Mouse (Mus musculus): ENCODE data around the gene Sarm1. TPM values are rescaled to one million over a fixed set of nuclear protein-coding genes. Genes with fewer than 3 reads are reported as not detected.

Gene Sarm1
- polyA plus RNA-seq, 1 experiment = 0.97 TPM

- no peak for TF ChIP-seq CTCF (IDR thresholded peaks at IDR 0.05; ENCODE audit: borderline replicate concordance, control insufficient read depth, extremely low read depth, insufficient read depth, low read length, poor library complexity)
- peak; percentile 89 for TF ChIP-seq POLR2A (IDR thresholded peaks at IDR 0.05; ENCODE audit: control insufficient read depth, extremely low read depth, insufficient read depth, low read length, poor library complexity)
- Histone ChIP-seq H3K4me3 (ENCODE audit: control insufficient read depth, insufficient read depth, low read length) (peak within 1 kb of the TSS; percentile 93), H3K27me3 (ENCODE audit: control insufficient read depth, insufficient read depth, low read length) (no peaks in the 10 kb centered on the region), H3K27ac (ENCODE audit: control insufficient read depth, insufficient read depth, low read length) (no peak within 1 kb of the TSS), H3K36me3 (ENCODE audit: control insufficient read depth, insufficient read depth, low read length) (peaks cover 12% of the 10 kb centered on the region), H3K4me1 (replicated peaks; ENCODE audit: control insufficient read depth, insufficient read depth, low read length) (peaks cover 4% of the 10 kb centered on the region)
- peak; percentile 88 for DNase-seq
- WGBS = under 1% methylated on average over 67 of the region's 67 CpGs
Observed at GRCm38 (mm10) chr11:78512025-78512957, 14.7 kb upstream of the Sarm1 start, which contains the start of the genes Tmem199 and Poldip2. Gene Tmem199 (minus strand): TSS chr11:78512172. Gene Poldip2 (plus strand): TSS chr11:78512193.

- H3K27ac ChIP-seq (ENCODE audit: control insufficient read depth, insufficient read depth, low read length) = no peak overlapping the region
- TF ChIP-seq CTCF (IDR thresholded peaks at IDR 0.05; ENCODE audit: borderline replicate concordance, control insufficient read depth, extremely low read depth, insufficient read depth, low read length, poor library complexity) (no peak), POLR2A (IDR thresholded peaks at IDR 0.05; ENCODE audit: control insufficient read depth, extremely low read depth, insufficient read depth, low read length, poor library complexity) (no peak)
- peaks cover 4% of the 10 kb centered on the region for H3K4me1 ChIP-seq (replicated peaks; ENCODE audit: control insufficient read depth, insufficient read depth, low read length)
- no peak overlapping the region for H3K4me3 ChIP-seq (ENCODE audit: control insufficient read depth, insufficient read depth, low read length)
- peaks cover 5% of the 10 kb centered on the region for H3K36me3 ChIP-seq (ENCODE audit: control insufficient read depth, insufficient read depth, low read length)
- peak; percentile 14 for DNase-seq
- no peaks in the 10 kb centered on the region for H3K27me3 ChIP-seq (ENCODE audit: control insufficient read depth, insufficient read depth, low read length)
- WGBS = 93% methylated on average over 5 of the region's 5 CpGs
Observed at GRCm38 (mm10) chr11:78509148-78509547, 11.6 kb upstream of the Sarm1 start.

- no peak for TF ChIP-seq CTCF (IDR thresholded peaks at IDR 0.05; ENCODE audit: borderline replicate concordance, control insufficient read depth, extremely low read depth, insufficient read depth, low read length, poor library complexity)
- TF ChIP-seq POLR2A (IDR thresholded peaks at IDR 0.05; ENCODE audit: control insufficient read depth, extremely low read depth, insufficient read depth, low read length, poor library complexity) = no peak
- no peak for DNase-seq
- Histone ChIP-seq H3K4me1 (replicated peaks; ENCODE audit: control insufficient read depth, insufficient read depth, low read length) (no peaks in the 10 kb centered on the region), H3K36me3 (ENCODE audit: control insufficient read depth, insufficient read depth, low read length) (peaks cover 5% of the 10 kb centered on the region), H3K27ac (ENCODE audit: control insufficient read depth, insufficient read depth, low read length) (no peak overlapping the region), H3K27me3 (ENCODE audit: control insufficient read depth, insufficient read depth, low read length) (no peaks in the 10 kb centered on the region; the same call in 1 of the 2 replicates), H3K4me3 (ENCODE audit: control insufficient read depth, insufficient read depth, low read length) (no peak overlapping the region)
- 88% methylated on average over 3 of the region's 3 CpGs for WGBS
Observed at GRCm38 (mm10) chr11:78505430-78505829, 7.9 kb upstream of the Sarm1 start.

GRCm38 (mm10) chr11:78502909-78503650 lies 5.5 kb upstream of the Sarm1 start, which contains the start of gene Sebox:
Gene Sebox (plus strand): TSS chr11:78503447.
- TF ChIP-seq POLR2A (IDR thresholded peaks at IDR 0.05; ENCODE audit: control insufficient read depth, extremely low read depth, insufficient read depth, low read length, poor library complexity) (no peak), CTCF (IDR thresholded peaks at IDR 0.05; ENCODE audit: borderline replicate concordance, control insufficient read depth, extremely low read depth, insufficient read depth, low read length, poor library complexity) (no peak)
- 64% methylated on average over 7 of the region's 7 CpGs for WGBS
- no peak for DNase-seq
- no peaks in the 10 kb centered on the region; the same call in 1 of the 2 replicates for H3K27me3 ChIP-seq (ENCODE audit: control insufficient read depth, insufficient read depth, low read length)
- peaks cover 1% of the 10 kb centered on the region for H3K36me3 ChIP-seq (ENCODE audit: control insufficient read depth, insufficient read depth, low read length)
- peaks cover 3% of the 10 kb centered on the region; the same call in 1 of the 2 replicates for H3K4me1 ChIP-seq (replicated peaks; ENCODE audit: control insufficient read depth, insufficient read depth, low read length)
- no peak within 1 kb of the TSS for H3K27ac ChIP-seq (ENCODE audit: control insufficient read depth, insufficient read depth, low read length)
- H3K4me3 ChIP-seq (ENCODE audit: control insufficient read depth, insufficient read depth, low read length) = no peak within 1 kb of the TSS

DNA sequence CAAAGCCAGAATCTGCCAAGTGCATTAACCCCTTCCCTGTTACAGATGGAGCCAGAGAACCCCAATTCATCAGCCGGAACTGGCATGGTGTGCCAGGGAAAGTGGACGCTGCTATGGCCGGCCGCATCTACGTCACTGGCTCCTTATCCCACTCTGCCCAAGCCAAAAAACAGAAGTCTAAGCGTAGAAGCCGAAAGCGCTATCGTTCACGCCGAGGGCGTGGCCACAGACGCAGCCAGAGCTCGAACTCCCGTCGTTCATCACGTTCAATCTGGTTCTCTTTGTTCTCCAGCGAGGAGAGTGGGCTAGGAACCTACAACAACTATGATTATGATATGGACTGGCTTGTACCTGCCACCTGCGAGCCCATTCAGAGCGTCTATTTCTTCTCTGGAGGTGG lies 4.0 kb upstream of the Sarm1 start:
- Histone ChIP-seq H3K4me1 (replicated peaks; ENCODE audit: control insufficient read depth, insufficient read depth, low read length) (peaks cover 15% of the 10 kb centered on the region), H3K36me3 (ENCODE audit: control insufficient read depth, insufficient read depth, low read length) (no peaks in the 10 kb centered on the region; the same call in 1 of the 2 replicates), H3K27ac (ENCODE audit: control insufficient read depth, insufficient read depth, low read length) (no peak overlapping the region), H3K4me3 (ENCODE audit: control insufficient read depth, insufficient read depth, low read length) (no peak overlapping the region), H3K27me3 (ENCODE audit: control insufficient read depth, insufficient read depth, low read length) (peaks cover 6% of the 10 kb centered on the region)
- DNase-seq = no peak
- 82% methylated on average over 20 of the region's 20 CpGs for WGBS
- TF ChIP-seq CTCF (IDR thresholded peaks at IDR 0.05; ENCODE audit: borderline replicate concordance, control insufficient read depth, extremely low read depth, insufficient read depth, low read length, poor library complexity) (no peak), POLR2A (IDR thresholded peaks at IDR 0.05; ENCODE audit: control insufficient read depth, extremely low read depth, insufficient read depth, low read length, poor library complexity) (no peak)

DNA sequence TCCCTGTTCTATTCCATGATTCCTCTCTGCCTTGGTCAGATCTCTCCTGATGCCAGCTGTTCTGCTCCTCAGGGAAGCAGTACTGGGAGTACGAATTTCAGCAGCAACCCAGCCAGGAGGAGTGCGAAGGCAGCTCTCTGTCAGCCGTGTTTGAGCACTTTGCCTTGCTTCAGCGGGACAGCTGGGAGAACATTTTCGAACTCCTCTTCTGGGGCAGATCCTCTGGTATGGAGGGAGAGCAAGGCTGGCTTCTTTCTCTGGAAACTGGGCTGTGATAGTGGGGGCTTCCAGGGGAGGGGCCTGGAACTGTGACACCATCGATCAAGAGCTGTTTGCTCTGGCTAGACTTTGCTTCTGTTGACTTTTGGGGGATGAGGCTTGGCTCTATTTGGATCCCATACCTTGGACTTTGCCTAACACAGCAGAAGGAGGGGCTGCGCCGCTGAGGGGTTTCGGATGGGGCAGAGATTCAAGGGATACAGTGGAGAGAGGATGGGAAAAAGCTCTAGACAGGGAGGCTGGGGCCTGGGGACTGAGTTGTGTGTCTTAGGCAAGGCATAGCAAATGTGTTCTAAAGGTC lies 3.2 kb upstream of the Sarm1 start:
- DNase-seq = no peak
- Histone ChIP-seq H3K4me3 (ENCODE audit: control insufficient read depth, insufficient read depth, low read length) (no peak overlapping the region), H3K27me3 (ENCODE audit: control insufficient read depth, insufficient read depth, low read length) (peaks cover 6% of the 10 kb centered on the region)

More for the DNA sequence above, 3.2 kb upstream of the Sarm1 start:
- Histone ChIP-seq H3K36me3 (ENCODE audit: control insufficient read depth, insufficient read depth, low read length) (no peaks in the 10 kb centered on the region), H3K4me1 (replicated peaks; ENCODE audit: control insufficient read depth, insufficient read depth, low read length) (peaks cover 15% of the 10 kb centered on the region), H3K27ac (ENCODE audit: control insufficient read depth, insufficient read depth, low read length) (no peak overlapping the region)
- WGBS = 81% methylated on average over 9 of the region's 9 CpGs
- TF ChIP-seq POLR2A (IDR thresholded peaks at IDR 0.05; ENCODE audit: control insufficient read depth, extremely low read depth, insufficient read depth, low read length, poor library complexity) (no peak), CTCF (IDR thresholded peaks at IDR 0.05; ENCODE audit: borderline replicate concordance, control insufficient read depth, extremely low read depth, insufficient read depth, low read length, poor library complexity) (no peak)

Measured in thymus, adult 2 months (tissue).